Mouse (Mus musculus): Measurements from ENCODE around the gene Usp43.

Usp43 gene

DNA sequence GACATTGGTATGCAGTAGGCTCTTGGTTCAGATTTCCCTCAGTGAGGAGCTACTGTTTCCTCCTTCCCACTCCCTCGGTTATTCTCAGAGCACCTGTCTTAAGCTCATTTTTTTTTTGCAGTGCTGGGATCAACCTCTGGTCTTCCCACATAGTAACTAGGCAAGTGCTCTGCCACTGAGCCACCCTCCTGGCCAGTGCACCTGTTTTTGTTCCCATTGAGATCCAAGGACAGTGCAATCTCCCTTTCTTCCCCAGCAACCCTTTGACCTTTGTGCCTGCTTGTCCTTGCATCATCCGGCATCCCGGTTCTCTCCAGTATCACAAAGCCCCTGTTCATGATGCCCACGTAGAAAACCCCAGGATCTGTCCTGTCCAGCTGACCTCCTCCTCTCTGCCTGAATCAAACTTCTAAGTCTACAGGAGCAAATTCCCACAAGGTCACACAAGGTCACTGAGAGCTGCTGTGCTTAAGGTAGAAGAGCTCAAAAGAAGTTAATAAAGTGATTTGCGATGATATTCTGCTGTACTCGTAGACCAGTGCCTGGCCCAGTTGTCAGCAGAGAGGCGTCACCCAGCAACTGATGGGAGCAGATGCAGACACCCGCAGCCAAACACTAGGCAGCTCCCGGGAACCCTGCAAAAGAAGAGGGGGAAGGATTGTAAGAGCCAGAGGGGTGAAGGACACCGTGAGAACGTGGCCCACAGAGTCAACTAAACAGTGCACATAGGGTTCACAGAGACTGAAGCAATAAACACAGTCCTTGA lies 114.9 kb downstream of the Usp43 start:
- DNase-seq = no peak

GRCm38 (mm10) chr11:67805538-67805937 lies 116.4 kb downstream of the Usp43 start:
- DNase-seq = no peak
